Mouse (Mus musculus) R1 (cell line): Measurements from ENCODE around the gene Grin1.

Source experiments
- DNase-seq: peaks from one replicate; pipeline ENCODE4 v3.0.0-alpha.2; 2018; ENCODE audit warnings: low read depth, low spot score

Gene Grin1

GRCm38 (mm10) chr2:25318971-25319773 lies at the start of gene Grin1:
Gene Grin1, minus strand, starts transcription at chr2:25319187.
- DNase-seq: peak; percentile 88

- peak; percentile 95 for DNase-seq
Measured at GRCm38 (mm10) chr2:25365091-25365761, 46.2 kb upstream of the Grin1 start, which contains the start of gene Uap1l1. Gene Uap1l1, minus strand, starts transcription at chr2:25365682.

- no peak for DNase-seq
Measured at GRCm38 (mm10) chr2:25364761-25365090, 45.7 kb upstream of the Grin1 start.

- DNase-seq: no peak
Measured at GRCm38 (mm10) chr2:25364313-25364712, 45.3 kb upstream of the Grin1 start.

- DNase-seq: peak; percentile 33
Measured at GRCm38 (mm10) chr2:25363478-25364178, 44.6 kb upstream of the Grin1 start.

GRCm38 (mm10) chr2:25359848-25360247 lies 40.9 kb upstream of the Grin1 start:
- no peak for DNase-seq

GRCm38 (mm10) chr2:25356208-25357079 lies 37.5 kb upstream of the Grin1 start, which contains the start of gene Dpp7:
Gene Dpp7, minus strand, starts transcription at chr2:25356359.
- DNase-seq: peak; percentile 90

- no peak for DNase-seq
Measured at GRCm38 (mm10) chr2:25355419-25356066, 36.6 kb upstream of the Grin1 start.

- DNase-seq: no peak
Measured at GRCm38 (mm10) chr2:25354211-25354610, 35.2 kb upstream of the Grin1 start.

- DNase-seq: no peak
Measured at GRCm38 (mm10) chr2:25350701-25351100, 31.7 kb upstream of the Grin1 start.

GRCm38 (mm10) chr2:25349499-25349898 lies 30.5 kb upstream of the Grin1 start:
- no peak for DNase-seq

- DNase-seq: no peak
Measured at GRCm38 (mm10) chr2:25348162-25348561, 29.2 kb upstream of the Grin1 start.

GRCm38 (mm10) chr2:25338303-25338702 lies 19.3 kb upstream of the Grin1 start:
- no peak for DNase-seq

- no peak for DNase-seq
Measured at GRCm38 (mm10) chr2:25333569-25333968, 14.6 kb upstream of the Grin1 start.

GRCm38 (mm10) chr2:25332286-25333160 lies 13.5 kb upstream of the Grin1 start, which contains the start of gene Man1b1:
Gene Man1b1, plus strand, starts transcription at chr2:25332338.
- peak; percentile 99 for DNase-seq

- peak; percentile 44 for DNase-seq
Measured at GRCm38 (mm10) chr2:25331470-25331869, 12.5 kb upstream of the Grin1 start.

- peak; percentile 83 for DNase-seq
Measured at GRCm38 (mm10) chr2:25328440-25328839, 9.5 kb upstream of the Grin1 start.

- DNase-seq: no peak
Measured at GRCm38 (mm10) chr2:25326036-25326435, 7.0 kb upstream of the Grin1 start.

GRCm38 (mm10) chr2:25320084-25320483 lies 1.1 kb upstream of the Grin1 start:
- DNase-seq: no peak
